Mouse (Mus musculus) adrenal gland, postnatal 10 days (tissue): ENCODE data around the gene Shisa5. TPM values are rescaled to one million over a fixed set of nuclear protein-coding genes. Genes with fewer than 3 reads are reported as not detected.

Experiments
- DNase-seq: peaks from one replicate; pipeline ENCODE4 v3.0.0; 2021; ENCODE audit warnings: mixed read lengths
- total RNA-seq, 2 experiments: library from RNA; stranded (reverse); gene quantifications; 2 replicates each; pipeline ENCODE4 v1.2.3; 2021

Shisa5 gene
- total RNA-seq, 2 experiments from 2014 or later = 107 to 113 TPM

DNA sequence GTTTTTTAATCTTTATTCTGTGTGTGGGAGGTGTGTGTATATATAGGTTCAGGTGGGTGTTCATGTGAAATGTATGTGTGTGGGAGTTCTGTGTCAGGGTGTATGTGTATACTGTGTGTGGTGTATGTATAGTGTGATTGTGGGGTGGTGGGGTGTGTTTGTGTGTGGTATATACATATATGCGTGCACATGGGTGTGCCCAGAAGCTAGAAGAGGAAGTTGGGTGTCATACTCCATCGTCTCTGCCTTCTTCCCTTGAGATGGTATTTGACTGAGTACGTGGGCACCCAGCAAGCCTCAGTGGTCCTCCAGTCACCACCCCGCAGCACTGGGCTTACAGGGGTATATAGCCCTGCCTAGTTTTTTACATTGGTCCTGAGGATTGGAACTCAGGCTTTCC, 16.9 kb upstream of the Shisa5 start:
- DNase-seq = no peak

GRCm38 (mm10) chr9:109022866-109023685, 15.3 kb upstream of the Shisa5 start:
- peak; percentile 57 for DNase-seq

DNA sequence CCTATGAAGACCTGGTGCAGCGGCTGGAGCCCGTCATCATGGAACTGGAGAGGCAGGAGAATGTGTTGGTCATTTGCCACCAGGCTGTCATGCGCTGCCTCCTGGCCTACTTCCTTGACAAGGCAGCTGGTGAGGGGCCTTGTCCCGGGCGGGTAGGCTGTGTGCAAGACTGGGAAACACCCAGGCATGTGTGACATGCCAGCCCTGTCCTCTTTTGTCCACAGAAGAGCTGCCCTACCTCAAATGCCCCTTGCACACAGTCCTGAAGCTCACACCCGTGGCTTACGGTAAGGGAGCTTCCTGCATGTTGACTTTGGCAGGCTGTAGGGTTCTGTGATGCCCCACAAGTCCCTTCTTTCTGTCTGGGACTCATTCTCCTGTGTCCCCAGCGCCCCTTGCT, 10.8 kb upstream of the Shisa5 start:
- DNase-seq = no peak

GRCm38 (mm10) chr9:109028421-109028820, 9.9 kb upstream of the Shisa5 start:
- no peak for DNase-seq

GRCm38 (mm10) chr9:109028919-109029318, 9.4 kb upstream of the Shisa5 start:
- no peak for DNase-seq

DNA sequence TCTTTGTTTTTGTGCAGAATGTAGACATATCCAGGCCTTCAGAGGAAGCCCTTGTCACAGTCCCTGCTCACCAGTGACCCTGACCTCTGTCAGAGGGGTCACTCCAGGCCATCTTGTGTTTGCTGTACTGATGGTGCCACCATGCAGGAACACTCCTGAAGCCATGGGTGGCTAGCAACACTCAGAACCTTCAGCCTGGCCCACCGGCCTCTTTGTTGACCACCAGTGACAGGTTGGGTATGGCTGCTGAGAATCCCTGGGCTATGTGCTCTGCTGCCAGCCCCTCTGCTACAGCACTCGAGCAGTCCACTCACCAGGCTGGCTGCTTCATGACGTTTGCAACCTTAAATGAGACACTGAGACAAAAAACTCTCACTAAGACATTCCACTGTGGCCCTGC, 8.1 kb upstream of the Shisa5 start:
- DNase-seq = no peak

- DNase-seq = no peak
Observed at GRCm38 (mm10) chr9:109031001-109031400, 7.4 kb upstream of the Shisa5 start.

DNA sequence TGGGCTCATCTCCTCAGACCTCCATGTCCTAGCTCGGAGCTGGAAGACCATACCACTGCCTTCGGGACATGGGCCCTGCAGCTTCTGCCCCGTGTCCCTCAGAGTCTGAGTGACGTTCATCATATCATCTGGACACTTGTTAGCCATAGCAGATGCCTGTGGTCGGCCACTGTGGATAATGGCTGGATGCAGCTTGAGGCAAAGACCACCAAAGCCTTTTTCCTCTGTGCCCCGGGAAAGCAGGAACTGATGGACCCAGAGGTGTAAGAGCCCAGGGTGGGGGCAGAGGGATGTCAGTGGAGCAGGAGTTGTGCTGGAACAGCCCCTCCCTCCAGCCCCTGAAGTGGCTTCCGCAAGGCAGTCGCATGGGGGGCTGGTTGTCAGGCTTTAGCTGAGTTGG, 6.7 kb upstream of the Shisa5 start:
- DNase-seq = no peak

GRCm38 (mm10) chr9:109032435-109032834, 5.9 kb upstream of the Shisa5 start:
- no peak for DNase-seq

DNA sequence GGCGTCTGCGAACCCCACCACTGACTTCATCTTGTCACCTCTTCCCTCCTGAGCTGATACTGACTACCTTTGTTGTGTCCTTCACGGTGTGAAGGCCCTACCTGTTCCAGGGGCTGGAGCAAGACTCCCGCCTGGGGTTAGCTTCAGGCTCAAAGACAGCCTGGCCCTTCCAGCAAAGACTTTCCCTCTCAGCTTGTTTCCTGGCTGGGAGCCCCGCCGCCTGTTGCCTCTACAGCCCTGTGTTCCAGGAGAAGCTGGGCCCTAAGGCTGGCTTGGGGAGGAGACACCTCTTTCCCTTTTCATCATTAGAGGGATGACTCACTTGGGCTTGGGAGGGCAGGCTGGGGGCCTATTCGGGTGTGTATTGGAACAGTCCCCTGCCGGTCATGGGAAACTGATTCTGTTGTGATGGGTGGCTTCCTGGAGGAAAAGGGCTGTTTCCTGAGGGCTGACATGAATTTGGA, 568 bp downstream of the Shisa5 start:
- peak; percentile 68 for DNase-seq

- DNase-seq = no peak
Observed at GRCm38 (mm10) chr9:109039681-109040080, 1.3 kb downstream of the Shisa5 start.

DNA sequence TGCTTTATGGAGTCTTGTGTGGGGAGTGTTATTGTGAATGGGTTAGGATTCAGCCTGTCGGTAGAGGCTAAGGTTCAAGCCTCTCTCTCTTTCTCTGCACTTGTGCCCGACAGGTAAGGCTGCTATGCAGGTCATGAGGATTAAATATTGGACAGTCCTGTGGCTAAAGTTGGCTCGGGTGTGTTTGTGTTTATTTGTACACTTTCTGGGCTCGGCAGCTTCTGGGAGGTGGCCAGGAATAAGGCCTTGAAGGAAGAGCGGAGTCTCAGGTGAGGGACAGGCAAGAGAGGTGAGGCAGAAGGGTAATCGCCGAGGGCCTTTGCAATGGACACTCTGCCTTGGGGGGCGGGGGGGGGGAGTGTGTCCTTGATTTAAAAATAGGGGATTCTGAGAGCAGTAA, 1.9 kb downstream of the Shisa5 start:
- DNase-seq = no peak

GRCm38 (mm10) chr9:109040906-109041305, 2.5 kb downstream of the Shisa5 start:
- no peak for DNase-seq

- DNase-seq = no peak
Observed at GRCm38 (mm10) chr9:109041351-109041750, 3.0 kb downstream of the Shisa5 start.

DNA sequence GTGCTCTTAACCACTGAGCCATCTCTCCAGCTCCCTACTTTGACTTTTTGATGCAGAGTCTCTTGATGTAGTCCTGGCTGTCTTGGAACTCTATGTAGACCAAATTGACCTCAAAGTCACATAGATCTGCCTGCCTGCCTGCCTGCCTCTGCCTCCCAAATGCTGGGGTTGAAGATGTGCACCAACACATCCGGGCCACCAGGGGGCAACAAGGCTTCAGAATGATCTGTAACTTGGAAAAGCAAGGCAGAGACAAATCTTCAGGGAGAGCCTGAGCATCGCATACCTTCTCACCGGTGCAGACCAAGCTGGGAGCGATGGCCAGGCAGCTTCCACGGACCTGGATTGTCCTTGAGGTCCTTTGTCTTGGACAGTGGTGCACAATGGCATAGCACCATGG, 7.9 kb downstream of the Shisa5 start:
- DNase-seq = peak; percentile 75

DNA sequence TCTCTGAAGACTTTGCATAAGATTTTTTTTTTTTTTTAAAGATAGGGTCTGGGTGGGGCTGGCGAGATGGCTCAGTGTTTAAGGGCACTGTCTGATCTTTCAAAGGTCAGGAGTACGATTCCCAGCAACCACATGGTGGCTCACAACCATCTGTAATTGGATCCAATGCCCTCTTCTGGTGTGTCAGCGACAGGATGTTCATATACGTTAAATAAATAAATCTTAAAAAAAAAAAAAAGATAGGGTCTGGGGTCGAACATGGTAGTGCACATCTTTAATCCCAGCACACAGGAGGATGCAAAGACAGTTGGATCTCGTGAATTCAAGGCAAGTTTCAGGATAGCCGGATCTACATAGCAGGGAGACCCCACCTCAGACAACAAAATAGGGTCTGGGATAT, 11.0 kb downstream of the Shisa5 start:
- no peak for DNase-seq

- DNase-seq = no peak
Observed at GRCm38 (mm10) chr9:109049996-109050673, 11.8 kb downstream of the Shisa5 start.

- DNase-seq = no peak
Observed at GRCm38 (mm10) chr9:109050674-109050997, 12.3 kb downstream of the Shisa5 start.

GRCm38 (mm10) chr9:109051011-109051501, 12.7 kb downstream of the Shisa5 start:
- no peak for DNase-seq

GRCm38 (mm10) chr9:109051651-109052489, 13.5 kb downstream of the Shisa5 start:
- no peak for DNase-seq

- no peak for DNase-seq
Observed at GRCm38 (mm10) chr9:109052490-109053260, 14.3 kb downstream of the Shisa5 start.

DNA sequence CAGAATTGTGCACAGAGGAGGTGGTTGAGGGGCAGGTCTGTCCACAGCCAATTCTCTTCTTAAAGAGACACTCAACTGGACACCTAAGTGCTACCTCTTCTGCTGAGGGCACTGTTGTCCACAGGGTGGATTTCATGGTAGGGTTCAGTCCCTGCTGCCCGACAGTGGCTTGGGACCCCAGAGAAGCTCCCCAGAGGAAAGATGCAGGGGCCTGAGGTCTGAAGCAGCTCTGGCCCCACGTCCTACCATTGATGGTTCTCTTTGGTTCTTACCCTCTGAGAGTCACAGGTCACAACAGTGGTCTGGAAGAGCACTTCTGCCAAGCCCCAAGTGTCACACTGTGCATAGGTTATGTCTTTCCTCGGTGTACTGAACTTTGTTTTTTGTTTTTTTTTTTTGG, 15.0 kb downstream of the Shisa5 start:
- DNase-seq = no peak
